Mouse (Mus musculus) layer of hippocampus, postnatal 14 days (tissue): ENCODE data around the gene Nenf. TPM values are rescaled to one million over a fixed set of nuclear protein-coding genes. Genes with fewer than 3 reads are reported as not detected.

Experiments used
- DNase-seq, 2 experiments: peaks; one replicate each; pipeline ENCODE4 v3.0.0; 2021 to 2022; ENCODE audit warnings: low spot score in 2 of 2, mixed read lengths in 1 of 2
- long read RNA-seq, 2 experiments: library from polyadenylated mRNA; stranded (forward); transcript quantifications; one replicate each; pipeline ENCODE4 v2.0.0; 2021
- total RNA-seq, 2 experiments: library from RNA; stranded (reverse); gene quantifications; 2 replicates each; pipeline ENCODE4 v1.2.3; 2021

Gene Nenf
- 10 to 100 TPM; 64.7 to 67.4 TPM for total RNA-seq
- long read RNA-seq, experiment 1, transcript Nenf-201 (4 exons, 742 nt): major isoform, 33 of 33 reads
- long read RNA-seq, experiment 1, partial matches to known transcripts: 0 of 33 reads
- long read RNA-seq, experiment 1, other reads (novel, unspliced or antisense): 0 of 33 reads
- long read RNA-seq, experiment 2, transcript Nenf-201 (4 exons, 742 nt): major isoform, 71 of 75 reads
- long read RNA-seq, experiment 2, partial matches to known transcripts: 2 of 75 reads
- long read RNA-seq, experiment 2, other reads (novel, unspliced or antisense): 2 of 75 reads

DNA sequence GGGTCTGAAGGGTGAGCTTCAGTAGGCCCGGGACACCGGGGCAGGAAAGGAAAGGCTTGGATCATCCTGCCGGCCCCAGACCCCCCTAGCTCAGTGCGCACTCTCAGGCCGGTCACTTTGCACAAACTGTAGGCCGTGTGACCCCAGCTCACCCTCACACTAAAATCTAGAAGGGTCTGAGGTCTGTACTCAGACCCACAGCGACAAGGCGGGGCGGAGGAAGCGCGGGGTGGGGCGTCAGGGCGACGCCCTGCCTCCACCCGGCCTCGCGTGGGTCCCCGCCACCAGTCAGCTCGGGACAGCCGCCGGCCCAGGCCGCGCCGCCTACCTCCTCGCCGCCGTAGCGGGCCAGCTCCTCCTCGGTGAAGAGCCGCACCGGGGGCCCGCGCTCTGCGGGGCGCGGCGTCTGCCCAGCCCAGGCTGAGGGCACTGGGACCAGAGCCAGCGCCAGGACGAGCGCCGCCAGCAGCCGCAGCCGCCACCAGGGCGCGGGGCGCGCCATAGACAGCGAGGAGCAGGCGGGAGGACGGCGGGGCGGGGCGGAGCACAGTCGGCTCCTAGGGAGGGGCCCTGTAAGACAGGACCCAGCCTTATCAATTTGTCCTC is at the start of gene Nenf:
TSS of gene Nenf (minus strand) at position 604 of the 606 bp plus-strand sequence.
- peak; percentile 57 to 74 for DNase-seq

DNA sequence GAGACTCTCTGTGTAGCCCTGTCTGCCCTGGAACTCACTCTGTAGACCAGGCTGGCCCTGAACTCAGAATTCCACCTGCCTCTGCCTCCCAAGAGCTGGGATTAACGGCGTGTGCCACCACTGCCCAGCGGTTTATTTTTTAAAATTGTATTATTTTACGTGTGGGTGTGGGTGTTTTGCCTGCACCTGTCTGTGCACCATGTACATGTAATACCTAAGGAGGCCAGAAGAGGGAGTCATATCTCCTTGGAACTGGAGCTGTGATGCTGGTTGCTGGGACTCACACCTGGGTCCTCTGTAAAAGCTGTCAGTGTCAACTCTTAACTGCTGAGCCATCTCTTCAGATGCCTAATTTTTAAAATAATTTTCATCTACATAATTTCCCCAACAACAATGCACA is 46.5 kb upstream of the Nenf start:
- DNase-seq: no peak

DNA sequence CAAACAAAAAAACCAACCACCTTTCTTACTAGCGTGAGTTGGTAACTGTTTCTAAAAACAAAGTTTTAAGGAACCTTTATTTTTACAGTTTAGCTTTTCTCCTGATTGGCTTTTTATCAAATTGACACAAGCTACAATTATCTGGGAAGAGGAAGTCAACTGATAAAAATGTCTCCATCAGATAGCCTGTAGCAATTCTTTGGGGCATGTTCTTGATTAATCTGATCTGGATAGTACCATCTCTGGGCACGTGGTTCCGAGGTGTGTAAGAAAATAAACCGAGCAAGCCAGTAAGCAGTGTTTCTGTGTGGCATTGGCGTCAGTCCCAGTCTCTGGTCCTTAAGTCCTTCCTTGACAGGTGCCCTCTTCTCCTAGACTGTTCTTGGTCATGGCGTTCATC is 44.4 kb upstream of the Nenf start:
- DNase-seq: no peak

DNA sequence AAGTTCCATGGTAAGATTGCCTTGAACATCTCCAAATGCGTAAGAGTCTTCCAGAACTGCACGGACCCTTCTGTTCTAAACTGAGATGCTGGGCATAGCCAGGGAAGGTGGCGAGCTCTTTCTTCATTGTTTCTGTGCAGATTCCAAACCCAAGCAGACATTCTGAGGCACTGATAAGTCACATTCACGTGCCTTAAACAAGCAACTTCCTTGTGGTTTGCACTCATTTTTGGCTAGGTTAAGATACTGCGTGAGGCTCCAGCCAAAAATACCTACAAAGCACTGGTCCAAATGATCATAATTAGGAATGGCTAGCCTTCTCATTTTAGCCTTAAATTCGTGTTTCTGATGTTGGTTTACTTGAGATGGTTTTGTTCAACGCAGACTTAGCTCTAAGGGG is 41.5 kb upstream of the Nenf start:
- DNase-seq: no peak

DNA sequence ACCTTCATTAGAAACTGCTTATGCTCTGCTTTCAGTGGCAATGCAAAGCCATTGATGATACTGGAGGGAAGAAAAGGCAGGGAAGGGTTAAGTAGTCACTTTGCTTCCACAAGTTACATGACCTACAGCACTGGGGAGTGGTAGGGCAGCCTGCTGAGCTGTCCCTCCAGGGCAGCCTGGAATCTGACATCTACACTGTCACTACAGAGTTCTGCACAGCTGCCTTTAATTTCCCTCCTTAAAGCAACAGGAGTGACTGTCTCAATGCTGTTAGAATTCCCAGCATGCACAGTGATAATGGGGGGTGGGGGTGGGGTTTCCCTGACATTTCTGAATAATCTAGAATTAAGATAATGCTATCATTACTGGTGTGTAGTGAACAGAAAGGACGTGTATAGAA is 38.9 kb upstream of the Nenf start:
- no peak for DNase-seq

DNA sequence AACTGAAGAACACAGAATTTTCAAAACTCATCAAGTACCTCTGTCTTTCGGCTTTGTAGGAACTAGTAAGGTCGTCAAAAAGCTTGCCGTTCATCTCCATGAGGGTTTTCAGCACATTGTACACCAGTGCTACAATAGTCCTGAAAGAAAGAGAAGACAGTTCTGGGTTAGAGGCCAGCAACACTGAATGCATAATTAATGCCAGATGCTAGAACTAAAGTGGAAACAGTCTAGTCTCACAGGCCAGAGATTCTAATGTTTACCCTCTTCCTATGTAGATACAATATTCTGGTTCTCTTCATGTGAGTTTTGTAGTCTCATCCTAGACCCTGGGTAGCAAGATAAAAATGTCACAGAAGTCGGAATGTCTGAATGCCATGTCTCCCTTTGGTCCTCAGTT is 35.8 kb upstream of the Nenf start:
- no peak for DNase-seq

DNA sequence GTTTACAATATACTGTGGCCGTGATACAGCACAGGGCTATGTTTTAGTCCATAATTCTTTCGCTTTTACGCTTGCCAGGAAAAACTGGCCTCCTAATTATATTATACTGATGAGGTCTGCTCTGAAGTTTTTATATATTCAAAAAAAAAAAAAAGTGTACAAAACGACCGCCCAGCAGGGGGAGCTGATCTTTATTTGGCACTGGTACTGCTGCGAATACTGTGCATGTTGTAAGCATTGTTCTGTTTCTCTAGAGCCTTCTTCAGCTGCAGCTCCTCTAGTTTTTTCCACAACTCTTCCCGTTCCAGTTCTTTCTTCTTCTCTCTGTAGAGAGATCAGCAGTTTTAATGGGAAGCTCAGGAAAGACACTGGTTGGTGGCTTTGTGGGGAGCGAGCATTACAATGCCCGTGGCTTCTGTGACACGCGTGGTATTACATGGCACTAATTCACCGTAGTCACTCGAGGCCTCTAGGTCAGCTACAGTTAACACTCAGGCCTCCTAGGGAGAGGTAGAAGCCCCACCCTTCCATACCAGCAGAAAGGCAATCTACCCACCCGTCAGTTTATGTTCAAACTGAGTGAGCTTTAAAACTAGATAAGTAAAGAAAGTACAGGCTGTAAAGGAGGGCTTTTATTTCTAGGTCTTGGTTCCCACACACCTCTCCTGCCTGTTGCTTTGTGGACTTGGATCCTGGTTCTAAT is 34.9 kb upstream of the Nenf start:
- peak; percentile 43 to 67 for DNase-seq

DNA sequence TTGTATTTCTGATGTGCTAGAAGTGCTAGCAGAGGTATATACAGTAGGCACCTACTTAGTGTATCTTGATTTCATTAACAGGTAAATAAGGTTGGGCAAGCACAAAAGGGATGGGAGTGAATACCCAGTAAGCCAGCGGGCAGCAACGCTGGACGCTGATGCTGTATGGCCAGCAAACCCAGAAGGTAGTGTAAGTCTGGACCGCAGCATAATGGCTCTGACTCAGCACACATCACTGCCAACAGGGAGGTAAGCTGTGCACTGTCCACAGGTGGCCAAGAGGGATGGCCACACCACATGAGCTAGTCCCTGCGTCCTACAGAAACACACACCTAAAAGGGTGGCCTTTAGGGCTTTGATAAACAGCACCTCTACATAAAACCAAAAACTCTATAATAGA is 32.4 kb upstream of the Nenf start:
- no peak for DNase-seq

DNA sequence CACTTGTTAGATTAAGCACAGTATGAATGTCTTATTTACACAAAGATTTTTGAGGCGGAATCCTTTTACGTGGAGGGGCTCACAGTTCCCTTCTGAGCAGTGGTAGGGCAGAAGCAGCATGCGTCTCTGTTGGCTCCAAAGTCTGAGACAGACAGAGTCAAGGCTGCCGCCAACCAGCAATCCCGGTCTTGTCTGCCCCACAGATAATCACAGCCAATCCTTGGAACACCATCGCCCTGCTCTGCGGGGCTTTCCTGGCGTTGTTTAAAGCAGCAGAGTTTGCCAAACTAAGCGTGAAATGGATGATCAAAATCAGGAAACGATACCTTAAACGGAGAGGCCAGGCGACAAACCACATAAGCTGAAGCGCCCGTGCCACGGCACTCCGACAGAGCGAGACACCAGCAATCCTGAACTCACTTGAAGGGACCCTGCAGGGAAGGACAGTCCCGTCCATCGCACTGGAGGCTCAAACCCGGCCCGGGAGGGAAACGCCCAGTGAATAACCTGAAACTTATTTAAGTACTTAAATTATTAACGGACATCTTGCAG is 31.6 kb upstream of the Nenf start:
- no peak for DNase-seq

DNA sequence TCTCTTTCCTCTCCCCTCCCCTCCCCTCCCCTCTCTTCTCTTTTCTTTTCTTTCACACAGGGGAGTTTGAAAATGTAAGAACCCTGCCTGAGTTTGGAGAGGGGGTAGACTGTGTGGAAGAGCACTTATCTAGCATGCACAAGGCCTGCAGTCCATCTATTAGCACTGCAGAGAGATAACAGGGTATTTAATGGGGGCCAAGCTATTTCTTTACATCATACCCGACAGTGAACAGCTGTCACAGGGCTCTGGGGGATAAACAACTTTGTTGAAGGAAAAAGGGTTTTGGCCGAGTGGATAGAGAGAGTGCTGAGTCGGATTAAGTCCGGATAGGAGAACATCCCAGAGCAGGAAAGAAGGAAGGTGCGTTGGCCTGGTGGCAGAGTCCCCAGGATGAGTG is 31.0 kb upstream of the Nenf start:
- no peak for DNase-seq

DNA sequence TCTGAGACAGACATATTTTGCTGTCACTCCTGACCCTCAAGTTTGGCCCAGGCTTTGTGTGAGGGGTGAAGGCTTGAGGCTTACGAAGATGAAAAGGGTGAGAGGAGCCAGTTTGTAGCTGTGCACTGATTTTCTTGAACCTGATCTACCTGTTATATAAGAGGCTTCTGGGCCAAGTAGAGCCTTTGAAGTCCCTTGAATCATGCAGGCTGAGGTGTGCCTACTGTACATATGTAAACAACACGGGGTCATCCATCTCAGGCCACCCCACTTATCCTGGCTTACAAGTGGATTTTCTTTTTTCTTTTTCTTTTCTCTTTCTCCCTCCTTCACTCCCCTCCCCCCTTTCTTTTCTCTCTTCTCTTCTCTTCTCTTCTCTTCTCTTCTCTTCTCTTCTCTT is 30.6 kb upstream of the Nenf start:
- DNase-seq: no peak

DNA sequence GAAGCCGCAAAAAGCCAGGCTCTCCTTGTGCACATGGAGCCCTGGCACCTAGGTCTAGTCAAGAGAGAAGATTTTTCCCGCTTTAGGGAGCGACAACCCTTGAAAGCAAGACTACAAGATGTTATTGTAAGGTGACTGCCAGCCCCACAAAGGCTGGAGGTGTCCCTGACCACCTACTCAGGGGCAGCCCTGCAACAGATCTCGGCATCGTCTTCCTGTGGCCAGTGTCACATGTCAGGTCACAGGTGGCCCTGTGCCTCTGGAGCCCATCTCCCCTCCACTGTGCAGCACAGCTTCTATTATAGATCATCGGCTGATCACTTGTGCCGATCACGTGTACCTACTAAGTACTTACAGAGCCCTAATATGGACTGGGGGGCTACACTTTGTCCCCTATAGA is 29.6 kb upstream of the Nenf start:
- DNase-seq: no peak

DNA sequence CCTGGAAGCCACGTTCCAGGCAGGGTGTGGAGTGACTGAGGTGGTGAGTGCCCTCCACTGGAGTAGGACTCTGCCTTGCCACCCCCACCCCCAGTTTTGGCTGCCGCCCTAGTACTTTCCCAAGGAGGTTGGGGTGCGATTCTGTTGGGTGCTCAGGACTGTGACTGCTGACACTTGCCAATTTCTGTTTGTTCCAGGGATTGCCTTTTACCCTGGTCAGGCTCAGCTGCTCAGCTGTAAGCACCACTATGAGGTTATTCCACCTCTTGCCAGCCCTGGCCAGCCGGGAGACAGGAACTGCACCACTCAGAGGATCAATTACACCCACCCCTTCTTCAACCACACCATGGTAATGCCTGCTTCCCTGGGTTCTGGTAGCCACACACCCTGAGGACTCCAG is 22.5 kb upstream of the Nenf start:
- no peak for DNase-seq

DNA sequence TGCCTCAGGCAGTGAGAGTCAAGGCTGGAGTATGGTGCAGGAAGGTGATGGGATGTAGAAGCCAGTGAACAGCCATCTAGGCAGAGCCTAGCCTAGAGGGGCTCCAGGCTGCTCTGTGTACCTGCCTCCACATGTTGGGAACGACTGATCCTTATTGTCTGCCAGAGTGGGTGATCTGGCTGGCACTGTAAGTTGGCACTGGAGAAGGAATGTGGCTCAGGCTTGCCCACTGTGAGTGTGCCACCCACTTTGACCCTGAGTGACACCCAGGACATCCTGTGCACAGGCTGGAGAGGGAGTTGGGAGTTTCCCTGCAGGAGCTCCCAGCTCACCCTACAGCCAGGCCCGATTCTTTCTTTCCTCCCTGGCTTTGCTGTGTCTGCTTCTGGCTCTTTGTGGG is 21.9 kb upstream of the Nenf start:
- DNase-seq: no peak

DNA sequence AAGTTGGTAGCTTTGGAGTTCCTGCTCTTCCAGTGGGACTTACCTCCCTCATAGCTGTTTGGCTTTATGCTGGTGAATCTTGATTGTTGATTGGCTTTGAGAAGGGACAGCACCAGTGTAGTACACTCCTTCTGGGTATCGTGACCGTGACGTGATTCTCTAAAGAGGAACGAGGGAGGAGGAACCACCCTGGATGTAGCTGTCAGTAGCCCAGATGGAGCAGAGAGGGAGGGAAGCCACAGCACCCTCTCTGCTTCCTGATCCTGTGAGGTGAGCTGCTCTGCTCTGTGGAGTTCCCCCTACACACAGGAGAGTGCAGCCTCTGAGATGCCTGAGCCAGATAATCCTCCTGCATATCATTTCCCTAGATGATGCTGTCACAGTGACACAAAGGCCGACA is 16.5 kb upstream of the Nenf start:
- DNase-seq: no peak

DNA sequence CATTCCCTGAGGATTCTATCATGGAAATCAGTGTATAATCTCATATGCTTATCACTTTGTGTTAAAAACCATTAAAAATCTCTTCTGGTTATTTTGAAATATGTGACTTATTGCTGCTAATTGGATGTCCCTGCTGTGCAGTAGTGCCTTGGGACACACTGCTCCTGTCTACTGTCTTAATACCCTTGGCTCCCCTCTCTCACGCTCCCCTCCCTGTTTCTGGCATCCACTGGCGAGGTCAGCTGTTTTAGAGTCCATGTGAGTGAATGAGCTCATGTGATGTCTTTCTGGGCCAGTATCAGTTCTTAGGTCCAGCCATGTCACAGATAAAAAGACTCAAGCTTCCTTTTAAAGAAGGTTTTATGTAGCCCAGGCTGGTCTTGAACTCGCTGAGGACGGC is 12.4 kb upstream of the Nenf start:
- DNase-seq: no peak

DNA sequence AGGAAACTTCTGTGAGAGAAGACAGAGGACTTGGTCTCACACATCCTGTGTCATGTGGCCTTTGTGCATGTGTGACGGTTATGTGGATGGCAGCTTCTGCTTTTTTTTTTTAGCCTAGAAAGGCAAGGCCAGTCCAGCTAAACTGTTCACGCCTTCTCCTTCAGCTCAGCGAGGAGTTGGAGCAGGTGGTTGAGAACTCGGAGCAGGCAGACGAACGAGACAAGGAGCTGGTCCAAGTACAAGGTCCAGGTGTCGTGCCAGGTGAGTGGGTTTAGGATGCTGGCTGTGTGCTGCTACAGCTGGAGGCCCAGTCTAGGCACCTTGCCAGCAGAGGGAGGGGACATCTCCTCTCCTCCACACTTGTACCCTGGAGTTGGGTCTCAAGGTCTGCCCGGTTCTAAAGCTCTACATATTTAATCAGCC is 10.0 kb upstream of the Nenf start:
- DNase-seq: no peak

DNA sequence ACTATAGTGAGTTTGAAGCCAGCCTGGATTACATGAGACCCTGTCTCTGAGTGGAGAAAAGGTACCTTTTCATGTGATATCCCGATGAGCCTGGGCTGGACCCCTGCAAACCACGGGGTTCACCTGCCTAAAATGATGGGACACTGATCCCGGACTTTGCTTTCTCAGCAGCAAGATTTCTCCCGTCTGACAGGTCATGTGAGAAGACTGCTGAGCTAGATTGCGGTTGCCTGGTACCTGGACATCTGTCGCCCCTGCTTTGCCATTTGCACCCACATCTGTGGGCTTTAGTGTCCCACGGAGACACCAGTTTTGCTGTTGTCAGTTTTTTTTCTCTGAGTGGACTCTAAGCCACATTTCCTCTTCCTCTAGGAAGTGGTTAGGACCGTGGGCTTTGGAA is 9.3 kb upstream of the Nenf start:
- DNase-seq: no peak

DNA sequence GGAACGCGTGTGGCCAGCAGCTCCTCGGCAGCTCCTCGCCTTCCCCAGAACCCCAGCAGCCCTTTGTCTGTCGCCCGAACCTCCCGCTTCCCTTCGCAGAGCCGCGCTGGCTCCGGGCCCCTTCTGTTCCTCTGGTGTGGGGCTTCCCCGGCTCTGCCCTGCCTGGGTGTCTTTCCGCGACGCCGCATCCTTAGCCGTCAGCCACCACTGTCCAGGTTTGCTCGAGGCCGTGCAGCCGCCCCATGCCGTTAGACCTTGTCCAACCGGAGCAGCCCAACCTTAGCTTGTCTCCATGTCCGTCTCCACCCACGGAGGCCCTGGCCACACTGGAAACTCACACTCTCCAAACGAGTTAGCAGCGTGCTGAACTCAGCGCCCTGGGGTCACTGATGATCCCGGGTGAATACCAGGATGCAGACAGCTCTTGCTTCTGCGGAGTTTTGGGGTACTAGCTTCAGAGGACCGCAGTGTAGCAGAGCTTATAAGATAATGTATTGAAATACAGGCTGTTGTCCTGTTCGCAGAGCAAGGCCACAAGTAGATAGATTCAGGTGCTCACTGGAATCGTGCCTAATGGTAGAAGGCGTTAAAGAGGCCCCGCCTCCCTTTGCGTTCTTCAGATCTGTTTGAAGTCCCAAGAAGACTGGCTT is 8.4 kb upstream of the Nenf start:
- DNase-seq: no peak

DNA sequence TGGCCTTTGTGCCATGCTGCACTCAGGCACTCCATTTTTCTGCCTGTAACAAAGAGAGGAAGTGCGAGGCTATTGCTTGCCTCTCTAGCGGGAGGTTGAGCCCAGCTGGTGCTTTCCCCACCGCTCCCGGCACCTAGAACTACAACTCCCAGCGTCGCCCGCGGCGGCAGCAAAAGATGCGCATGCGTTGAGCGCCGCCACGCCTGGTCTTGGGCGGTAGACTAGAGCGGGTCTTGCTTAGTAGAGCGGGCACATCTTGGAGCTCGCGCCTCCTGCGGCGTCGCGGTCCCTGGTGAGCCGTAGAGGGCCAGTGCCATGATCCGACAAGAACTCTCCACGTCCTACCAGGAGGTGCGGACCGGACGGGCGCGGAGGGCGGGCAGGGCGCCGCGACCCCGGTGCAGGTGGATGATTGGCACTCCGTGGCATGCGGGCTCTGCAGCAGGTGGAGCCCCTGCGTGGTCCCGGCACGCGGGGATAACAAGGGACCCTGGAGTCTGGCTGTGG is 7.8 kb upstream of the Nenf start, which contains the start of gene Tmem206:
TSS of gene Tmem206 (plus strand) at position 187 of the 507 bp plus-strand sequence.
- DNase-seq: peak; percentile 94 to 96
